Mouse (Mus musculus): ENCODE data around the gene Nfib.

Gene Nfib

GRCm38 (mm10) chr4:82435716-82436115, 269.8 kb downstream of the Nfib start:
- DNase-seq (ENCODE audit: low read depth, low spot score), result peak; percentile 68

- DNase-seq (ENCODE audit: low read depth, low spot score), result no peak
Observed at GRCm38 (mm10) chr4:82433926-82434705, 271.4 kb downstream of the Nfib start.

- no peak for DNase-seq (ENCODE audit: low read depth, low spot score)
Observed at GRCm38 (mm10) chr4:82431831-82432230, 273.7 kb downstream of the Nfib start.

GRCm38 (mm10) chr4:82430802-82431201, 274.7 kb downstream of the Nfib start:
- DNase-seq (ENCODE audit: low read depth, low spot score), result peak; percentile 88

- no peak for DNase-seq (ENCODE audit: low read depth, low spot score)
Observed at GRCm38 (mm10) chr4:82426224-82426623, 279.3 kb downstream of the Nfib start.

- no peak for DNase-seq (ENCODE audit: low read depth, low spot score)
Observed at GRCm38 (mm10) chr4:82418241-82418640, 287.3 kb downstream of the Nfib start.

GRCm38 (mm10) chr4:82415817-82416216, 289.7 kb downstream of the Nfib start:
- no peak for DNase-seq (ENCODE audit: low read depth, low spot score)

- DNase-seq (ENCODE audit: low read depth, low spot score), result no peak
Observed at GRCm38 (mm10) chr4:82412651-82413050, 292.9 kb downstream of the Nfib start.

GRCm38 (mm10) chr4:82411965-82412364, 293.6 kb downstream of the Nfib start:
- no peak for DNase-seq (ENCODE audit: low read depth, low spot score)

- DNase-seq (ENCODE audit: low read depth, low spot score), result peak; percentile 35
Observed at GRCm38 (mm10) chr4:82408463-82409404, 296.8 kb downstream of the Nfib start.

GRCm38 (mm10) chr4:82406511-82406910, 299.0 kb downstream of the Nfib start:
- DNase-seq (ENCODE audit: low read depth, low spot score), result no peak

- peak; percentile 66 for DNase-seq (ENCODE audit: low read depth, low spot score)
Observed at GRCm38 (mm10) chr4:82405791-82406190, 299.8 kb downstream of the Nfib start.

GRCm38 (mm10) chr4:82403975-82404651, 301.4 kb downstream of the Nfib start:
- peak; percentile 44 for DNase-seq (ENCODE audit: low read depth, low spot score)

- no peak for DNase-seq (ENCODE audit: low read depth, low spot score)
Observed at GRCm38 (mm10) chr4:82402666-82403065, 302.9 kb downstream of the Nfib start.

- DNase-seq (ENCODE audit: low read depth, low spot score), result peak; percentile 79
Observed at GRCm38 (mm10) chr4:82401450-82402061, 304.0 kb downstream of the Nfib start.

- DNase-seq (ENCODE audit: low read depth, low spot score), result peak; percentile 87
Observed at GRCm38 (mm10) chr4:82400536-82400935, 305.0 kb downstream of the Nfib start.

- no peak for DNase-seq (ENCODE audit: low read depth, low spot score)
Observed at GRCm38 (mm10) chr4:82399406-82400380, 305.9 kb downstream of the Nfib start.

GRCm38 (mm10) chr4:82398282-82398681, 307.3 kb downstream of the Nfib start:
- DNase-seq (ENCODE audit: low read depth, low spot score), result no peak

GRCm38 (mm10) chr4:82396805-82397204, 308.7 kb downstream of the Nfib start:
- no peak for DNase-seq (ENCODE audit: low read depth, low spot score)

GRCm38 (mm10) chr4:82396003-82396402, 309.5 kb downstream of the Nfib start:
- no peak for DNase-seq (ENCODE audit: low read depth, low spot score)

All from ZHBTc4 (cell line).